Mouse (Mus musculus): ENCODE measurements around the gene Tmem138.
"Not testable (repeated sequence)": the region's sequence is repeated elsewhere in the genome, so short reads cannot be mapped to it uniquely, and the experiment has no call there.

Tmem138 gene

DNA sequence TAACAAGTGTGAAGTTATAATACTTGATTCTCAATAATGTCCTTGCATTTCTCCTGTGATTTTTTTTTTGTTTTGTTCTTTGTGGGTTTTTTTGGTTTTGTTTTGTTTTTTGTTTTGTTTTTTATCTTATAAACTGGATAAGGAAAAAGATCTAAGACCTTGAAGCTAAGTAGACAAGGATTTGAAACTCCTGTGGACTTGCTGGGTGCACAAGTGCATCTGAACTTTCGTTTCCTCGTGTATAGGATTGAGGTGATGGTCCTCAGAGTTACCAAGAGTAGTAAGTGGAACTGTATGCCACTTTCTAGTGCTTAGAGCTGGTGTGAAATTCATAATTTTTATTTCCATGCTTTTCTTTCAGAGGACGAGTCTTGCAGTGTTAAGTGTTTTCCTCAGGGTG lies 2.9 kb upstream of the Tmem138 start:
- no peak for DNase-seq (ENCODE audit: low read depth in 2 of 2, low spot score in 2 of 2)

- no peak for DNase-seq (ENCODE audit: low read depth in 2 of 2, low spot score in 2 of 2)
Measured at GRCm38 (mm10) chr19:10569627-10570026, 7.5 kb downstream of the Tmem138 start.

DNA sequence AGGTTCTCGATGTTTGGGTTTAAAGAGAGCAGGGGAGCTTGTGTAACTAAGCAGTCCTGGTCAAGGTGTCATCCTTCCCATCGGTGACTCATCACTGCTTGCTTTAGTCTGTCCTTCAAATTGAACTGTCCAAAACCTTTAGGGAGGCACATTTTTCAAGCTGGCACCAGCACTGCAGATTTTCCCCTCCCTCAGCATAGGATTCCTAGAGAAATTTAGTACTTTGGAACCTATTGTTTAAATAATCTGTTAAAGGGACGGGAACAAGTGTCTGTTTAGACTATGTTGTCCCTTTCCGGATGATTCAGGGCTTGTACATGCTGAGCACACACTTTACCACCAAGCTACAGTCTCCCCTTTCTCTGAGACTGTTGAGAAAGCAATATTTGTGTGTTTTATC lies 11.9 kb downstream of the Tmem138 start:
- DNase-seq (ENCODE audit: low read depth in 2 of 2, low spot score in 2 of 2), result no peak

GRCm38 (mm10) chr19:10564278-10564677 lies 12.9 kb downstream of the Tmem138 start:
- no peak for DNase-seq (ENCODE audit: low read depth in 2 of 2, low spot score in 2 of 2)

GRCm38 (mm10) chr19:10562351-10562750 lies 14.8 kb downstream of the Tmem138 start:
- no peak for DNase-seq (ENCODE audit: low read depth in 2 of 2, low spot score in 2 of 2)

GRCm38 (mm10) chr19:10561558-10562314 lies 15.4 kb downstream of the Tmem138 start:
- no peak for DNase-seq (ENCODE audit: low read depth in 2 of 2, low spot score in 2 of 2)

- no peak for DNase-seq (ENCODE audit: low read depth in 2 of 2, low spot score in 2 of 2)
Measured at GRCm38 (mm10) chr19:10560108-10560507, 17.1 kb downstream of the Tmem138 start.

- DNase-seq (ENCODE audit: low read depth in 2 of 2, low spot score in 2 of 2), result not testable (repeated sequence)
Measured at GRCm38 (mm10) chr19:10557837-10558375, 19.3 kb downstream of the Tmem138 start.

DNA sequence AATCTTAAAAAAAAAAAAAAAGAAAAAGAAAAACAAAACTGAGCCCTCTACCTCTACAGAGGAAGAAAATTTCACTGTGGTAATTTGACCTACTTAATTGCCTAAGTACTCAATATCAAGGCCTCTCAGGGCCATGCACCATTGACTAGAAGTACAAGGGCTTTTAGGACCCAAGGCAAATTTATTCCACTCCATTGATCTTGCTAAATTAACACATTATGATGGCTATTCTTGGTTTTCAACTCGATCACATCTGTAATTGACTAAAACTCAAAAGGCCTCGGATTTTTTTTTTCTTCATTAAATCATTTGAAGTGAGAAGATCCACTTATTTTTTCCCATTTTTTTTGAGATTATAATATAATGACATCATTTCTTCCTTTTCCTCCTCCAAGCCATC lies 19.7 kb downstream of the Tmem138 start:
- no peak for DNase-seq (ENCODE audit: low read depth in 2 of 2, low spot score in 2 of 2)

DNA sequence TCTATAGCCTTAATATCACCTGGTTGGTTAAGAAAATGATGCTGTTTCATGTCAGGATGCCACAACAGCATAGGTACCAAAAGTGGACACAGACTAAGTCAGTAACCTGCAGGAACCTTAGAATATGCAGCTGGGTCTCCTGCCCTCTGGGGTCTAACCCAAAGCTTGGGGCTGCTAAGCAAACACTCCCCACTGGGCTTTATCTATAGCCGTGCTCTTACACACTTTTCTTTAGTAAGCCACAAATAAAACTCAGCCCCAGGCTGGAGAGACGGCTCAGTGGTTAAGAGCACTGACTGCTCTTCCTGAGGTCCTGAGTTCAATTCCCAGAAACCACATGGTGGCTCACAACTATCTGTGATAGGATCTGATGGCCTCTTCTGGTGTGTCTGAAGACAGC lies 20.2 kb downstream of the Tmem138 start:
- no peak for DNase-seq (ENCODE audit: low read depth in 2 of 2, low spot score in 2 of 2)

- DNase-seq (ENCODE audit: low read depth in 2 of 2, low spot score in 2 of 2), result peak; percentile 74 to 80
Measured at GRCm38 (mm10) chr19:10555624-10556510, 21.3 kb downstream of the Tmem138 start, which contains the start of gene Tmem216. Gene Tmem216, minus strand, starts transcription at chr19:10556238.

DNA sequence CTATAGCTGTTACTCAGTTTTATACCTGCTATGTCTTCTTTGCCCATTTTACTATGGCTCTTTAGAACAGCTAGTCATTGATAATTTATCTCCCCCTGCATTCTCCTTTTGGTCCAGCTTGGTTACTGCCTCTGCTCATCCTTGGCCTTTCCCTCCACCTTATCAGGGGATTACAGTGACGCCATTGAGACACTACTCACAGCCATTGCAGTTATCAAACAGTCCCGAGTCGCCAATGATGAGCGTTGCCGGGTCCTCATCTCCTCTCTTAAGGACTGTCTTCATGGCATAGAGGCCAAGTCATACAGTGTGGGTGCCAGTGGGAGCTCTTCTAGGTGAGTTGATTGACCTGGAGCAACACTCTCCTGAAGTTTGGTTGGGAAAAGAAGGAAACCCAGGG lies 37.7 kb downstream of the Tmem138 start:
- DNase-seq (ENCODE audit: low read depth in 2 of 2, low spot score in 2 of 2), result no peak

- DNase-seq (ENCODE audit: low read depth in 2 of 2, low spot score in 2 of 2), result no peak
Measured at GRCm38 (mm10) chr19:10530082-10530481, 47.1 kb downstream of the Tmem138 start.

DNA sequence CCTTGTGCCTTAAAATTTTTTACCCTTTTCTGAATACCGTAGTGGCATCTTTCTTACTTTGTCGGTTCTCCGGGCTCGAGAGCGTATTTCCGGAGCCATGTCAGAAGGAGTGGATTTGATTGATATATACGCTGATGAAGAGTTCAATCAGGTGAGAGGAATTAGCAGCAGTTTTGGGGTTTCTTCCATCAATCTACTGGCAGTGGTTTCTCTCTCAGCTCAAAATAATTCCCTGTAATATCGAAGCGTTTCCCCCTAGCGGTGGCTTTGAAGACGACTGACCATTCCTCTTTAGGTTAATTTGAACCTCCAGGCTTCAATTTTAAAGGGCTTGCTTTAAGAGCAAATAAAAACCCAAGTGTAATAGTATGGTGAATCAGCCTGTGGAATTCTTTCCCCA lies 51.3 kb downstream of the Tmem138 start, which contains the start of gene Sdhaf2:
Gene Sdhaf2, minus strand, starts transcription at position 233 of the 400 bp plus-strand sequence.
- DNase-seq (ENCODE audit: low read depth in 2 of 2, low spot score in 2 of 2), result peak; percentile 13 to 39

DNA sequence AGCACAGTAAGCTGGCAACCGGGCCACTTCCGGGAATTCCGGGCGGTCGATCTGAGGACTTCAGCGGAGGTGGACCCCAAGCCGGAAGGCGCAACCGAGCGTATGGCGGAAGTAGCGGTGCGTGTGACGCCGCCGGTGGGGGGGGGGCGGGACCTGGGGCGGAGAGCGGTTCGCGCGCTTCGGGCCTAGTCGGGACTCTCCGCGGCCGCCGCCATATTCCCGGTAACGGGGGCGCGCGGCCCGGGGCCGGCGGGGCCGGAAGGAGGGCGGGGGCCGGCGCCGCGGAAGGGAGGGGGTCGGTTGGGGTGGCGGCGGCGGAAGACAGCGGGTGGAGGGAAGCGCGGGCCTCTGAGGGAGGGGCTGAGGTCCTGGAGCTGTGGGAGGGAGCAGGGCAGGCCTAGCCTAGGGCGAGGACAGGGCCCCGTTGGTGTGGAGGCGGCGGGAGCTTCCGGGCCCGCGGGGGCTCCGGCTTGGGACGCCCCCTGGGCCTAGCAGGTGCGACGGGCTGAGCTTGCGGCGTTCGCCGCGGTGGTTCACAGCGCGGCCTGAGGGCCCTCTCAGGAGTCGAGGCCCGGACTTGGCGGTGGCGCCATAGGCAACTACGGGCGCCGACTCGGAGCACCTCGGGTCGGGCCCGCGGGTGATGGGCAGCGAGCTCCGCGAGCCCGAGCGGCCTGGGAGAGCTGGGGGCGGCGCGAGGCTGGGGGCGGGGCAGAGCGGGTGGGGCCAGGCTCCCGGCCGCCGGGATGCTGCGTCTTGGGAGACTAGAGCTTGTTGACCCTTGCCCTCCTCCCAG lies 51.9 kb downstream of the Tmem138 start, which contains the start of gene Cpsf7:
Gene Cpsf7, plus strand, starts transcription at position 161 of the 796 bp plus-strand sequence.
- DNase-seq (ENCODE audit: low read depth in 2 of 2, low spot score in 2 of 2), result peak; percentile 79 to 81

- DNase-seq (ENCODE audit: low read depth in 2 of 2, low spot score in 2 of 2), result no peak
Measured at GRCm38 (mm10) chr19:10524784-10525105, 52.4 kb downstream of the Tmem138 start.

DNA sequence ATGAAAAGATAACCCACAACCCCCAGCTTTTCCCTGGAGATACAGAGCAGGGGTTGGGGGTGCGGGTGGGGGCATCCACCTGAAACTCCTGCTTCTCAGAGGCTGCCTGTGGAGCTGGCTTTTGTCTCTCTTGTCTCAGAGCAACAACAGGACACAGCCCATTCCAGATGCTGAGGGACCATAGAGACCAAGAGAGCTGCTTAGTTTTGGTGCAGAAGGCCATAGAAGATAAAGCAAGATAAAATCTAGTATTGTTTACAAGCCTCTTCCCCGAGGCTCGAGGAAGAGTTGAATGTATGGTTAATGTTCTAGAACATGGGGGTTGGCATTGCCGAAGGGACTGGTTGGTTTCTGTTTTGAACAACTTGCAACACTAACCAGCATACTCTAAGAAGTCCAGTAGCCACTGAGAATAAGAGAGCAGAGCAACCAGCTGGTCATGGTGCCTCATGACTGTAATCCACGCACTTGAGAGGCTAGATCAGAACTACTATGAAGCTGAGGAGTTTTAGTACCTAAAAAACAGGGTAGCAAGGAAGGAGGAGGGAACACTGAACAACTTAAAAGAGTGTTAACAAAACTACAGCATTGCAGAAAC lies 53.6 kb downstream of the Tmem138 start:
- no peak for DNase-seq (ENCODE audit: low read depth in 2 of 2, low spot score in 2 of 2)

DNA sequence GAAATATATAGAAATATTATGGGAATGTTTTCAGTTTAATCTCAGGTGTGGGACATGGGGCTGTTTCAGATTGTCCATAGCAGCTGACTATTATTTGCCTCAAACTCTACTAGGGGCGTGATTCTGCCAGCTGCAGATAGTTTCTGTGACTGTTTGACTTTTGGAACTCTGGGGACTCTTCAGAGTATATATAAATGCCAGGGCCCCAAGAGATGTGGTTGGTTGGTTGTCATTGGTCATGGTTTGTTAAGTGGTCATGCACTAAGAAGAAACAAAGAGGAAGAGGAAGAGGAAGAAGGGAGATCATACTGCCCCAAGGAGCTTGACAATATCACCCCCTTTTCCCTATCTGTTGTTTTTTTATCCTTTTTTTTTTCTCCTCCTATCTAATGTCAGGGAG lies 55.2 kb downstream of the Tmem138 start:
- no peak for DNase-seq (ENCODE audit: low read depth in 2 of 2, low spot score in 2 of 2)

All from CD8-positive naive resting alpha-beta T cell, adult 2 months (primary cell).